Mouse (Mus musculus) testis, adult 2 months (tissue): ENCODE measurements around the gene Slc39a5. TPM values are rescaled to one million over a fixed set of nuclear protein-coding genes. Genes with fewer than 3 reads are reported as not detected.

Source experiments
- H3K27ac ChIP-seq: fragments of 200-500 bp; 2 replicates; pipeline ENCODE4 v1.5.1; 2012; ENCODE audit warnings: low read depth, low read length; ENCODE audit not compliant: control insufficient read depth, insufficient read depth
- H3K27me3 ChIP-seq: fragments of 200-500 bp; 2 replicates; pipeline ENCODE4 v1.6.1; 2012; ENCODE audit warnings: mild to moderate bottlenecking, low read length, moderate library complexity; ENCODE audit not compliant: control insufficient read depth, insufficient read depth
- H3K36me3 ChIP-seq: fragments of 200-500 bp; 2 replicates; pipeline ENCODE4 v1.6.1; 2012; ENCODE audit warnings: mild to moderate bottlenecking, low read length; ENCODE audit not compliant: control insufficient read depth, insufficient read depth
- H3K4me1 ChIP-seq: fragments of 200-500 bp; 2 replicates; pipeline ENCODE4 v1.6.1; 2012; ENCODE audit warnings: low read length; ENCODE audit not compliant: control insufficient read depth, insufficient read depth
- H3K4me3 ChIP-seq: fragments of 200-500 bp; 2 replicates; pipeline ENCODE4 v1.5.1; 2012; ENCODE audit warnings: low read depth, mild to moderate bottlenecking, low read length, moderate library complexity, mixed read lengths; ENCODE audit not compliant: control insufficient read depth
- CTCF ChIP-seq: fragments of 200-500 bp; IDR thresholded peaks from 2 replicates; pipeline ENCODE4 v1.5.1; 2012; ENCODE audit warnings: low read depth, mild to moderate bottlenecking, inconsistent platforms, low read length, moderate library complexity; ENCODE audit not compliant: control insufficient read depth, insufficient read depth, insufficient replicate concordance
- POLR2A ChIP-seq: fragments of 200-500 bp; IDR thresholded peaks from 2 replicates; pipeline ENCODE4 v1.6.1; 2012; ENCODE audit warnings: low read depth, mild to moderate bottlenecking, inconsistent platforms, low read length, moderate library complexity; ENCODE audit not compliant: control insufficient read depth
- polyA plus RNA-seq: library from polyadenylated mRNA; depleted of rRNA; stranded (reverse); fragments of >200 nt; gene quantifications from 2 replicates; pipeline ENCODE4 v1.2.3, GENCODE M21; 2012

Gene Slc39a5
- polyA plus RNA-seq, 1 experiment = 0.14 TPM

DNA sequence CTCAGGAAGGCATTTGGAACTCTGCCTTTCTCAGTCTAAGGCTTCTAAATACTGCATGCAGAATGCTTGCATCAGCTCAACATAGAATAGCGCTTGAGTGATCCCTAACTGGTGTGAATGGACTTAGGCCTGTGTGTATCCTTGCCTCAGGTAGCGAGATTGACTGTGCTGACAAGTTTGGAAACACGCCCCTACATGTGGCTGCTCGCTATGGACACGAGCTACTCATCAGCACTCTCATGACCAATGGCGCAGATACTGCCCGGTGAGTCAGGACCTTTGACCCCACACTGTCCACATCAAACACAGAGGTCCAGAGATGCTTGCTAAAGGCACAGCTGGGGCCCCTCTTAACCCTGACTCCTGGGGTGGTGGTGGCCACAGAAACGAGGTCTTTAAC lies 18.5 kb downstream of the Slc39a5 start:
- H3K36me3 ChIP-seq = peaks cover 1% of the 10 kb centered on the region
- no peaks in the 10 kb centered on the region for H3K27me3 ChIP-seq
- H3K4me1 ChIP-seq = peaks cover 11% of the 10 kb centered on the region
- no peak overlapping the region for H3K27ac ChIP-seq
- TF ChIP-seq POLR2A (no peak), CTCF (no peak)
- H3K4me3 ChIP-seq = no peak overlapping the region

DNA sequence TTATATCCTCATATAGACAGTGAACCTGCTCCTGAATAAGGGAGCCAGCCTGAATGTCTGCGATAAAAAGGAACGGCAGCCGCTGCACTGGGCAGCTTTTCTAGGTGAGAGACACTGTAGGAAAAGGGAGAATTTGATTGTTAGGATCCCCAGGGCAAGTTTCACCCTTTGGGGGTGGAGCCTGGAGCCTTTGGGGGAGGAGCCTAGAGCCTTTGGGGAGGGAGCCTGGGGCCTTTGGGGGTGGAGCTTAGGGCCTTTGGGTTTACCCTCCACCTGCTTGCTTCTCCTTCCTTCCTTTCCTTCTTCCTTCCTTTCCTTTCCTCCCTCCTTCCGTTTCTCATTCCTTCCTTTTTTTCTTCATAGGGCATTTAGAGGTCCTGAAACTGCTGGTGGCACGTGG lies 20.5 kb downstream of the Slc39a5 start:
- TF ChIP-seq CTCF (no peak), POLR2A (no peak)
- Histone ChIP-seq H3K4me3 (no peak overlapping the region), H3K27ac (no peak overlapping the region), H3K4me1 (peaks cover 13% of the 10 kb centered on the region), H3K27me3 (no peaks in the 10 kb centered on the region), H3K36me3 (peaks cover 1% of the 10 kb centered on the region)

DNA sequence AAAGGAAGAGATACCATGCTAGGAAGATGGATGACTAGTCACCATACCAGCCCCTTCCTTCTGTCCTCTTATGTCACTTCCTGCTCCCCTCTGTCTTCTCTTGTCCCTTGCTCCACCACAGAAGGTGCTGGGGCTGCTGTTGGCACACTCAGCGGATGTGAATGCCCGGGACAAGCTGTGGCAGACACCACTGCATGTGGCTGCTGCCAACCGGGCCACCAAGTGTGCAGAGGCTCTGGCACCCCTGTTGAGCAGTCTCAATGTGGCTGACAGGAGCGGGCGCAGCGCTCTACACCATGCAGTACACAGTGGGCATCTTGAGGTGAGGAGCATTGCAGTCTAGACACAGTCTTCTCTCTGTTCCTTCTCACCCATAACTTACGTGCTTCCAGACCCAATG lies 21.8 kb downstream of the Slc39a5 start:
- Histone ChIP-seq H3K27ac (no peak overlapping the region), H3K27me3 (no peaks in the 10 kb centered on the region), H3K4me3 (no peak overlapping the region), H3K4me1 (peaks cover 13% of the 10 kb centered on the region), H3K36me3 (peaks cover 1% of the 10 kb centered on the region)
- TF ChIP-seq POLR2A (no peak), CTCF (no peak)

DNA sequence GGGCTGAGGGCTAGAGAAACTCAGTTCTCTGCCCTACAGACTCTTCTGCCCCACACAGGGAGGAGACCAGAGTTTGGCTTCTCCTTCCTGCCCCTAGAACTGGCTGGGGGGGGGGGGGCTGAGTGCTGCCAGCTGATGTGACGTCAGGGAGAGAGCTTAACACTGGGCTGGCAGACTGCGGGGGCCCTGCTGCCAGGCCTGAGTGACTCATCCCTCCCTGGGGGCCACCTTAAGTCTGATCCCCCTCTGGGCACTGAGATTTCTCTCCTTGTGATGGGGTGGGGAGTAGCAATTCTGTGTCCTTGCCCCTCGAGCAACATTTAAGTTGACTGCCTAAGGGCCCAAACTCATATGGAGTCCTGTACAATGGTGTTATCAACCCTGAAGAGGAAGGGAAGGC lies 22.6 kb downstream of the Slc39a5 start:
- Histone ChIP-seq H3K27ac (no peak overlapping the region), H3K36me3 (peaks cover 1% of the 10 kb centered on the region), H3K4me1 (peaks cover 13% of the 10 kb centered on the region), H3K4me3 (no peak overlapping the region), H3K27me3 (no peaks in the 10 kb centered on the region)
- TF ChIP-seq CTCF (no peak), POLR2A (no peak)

DNA sequence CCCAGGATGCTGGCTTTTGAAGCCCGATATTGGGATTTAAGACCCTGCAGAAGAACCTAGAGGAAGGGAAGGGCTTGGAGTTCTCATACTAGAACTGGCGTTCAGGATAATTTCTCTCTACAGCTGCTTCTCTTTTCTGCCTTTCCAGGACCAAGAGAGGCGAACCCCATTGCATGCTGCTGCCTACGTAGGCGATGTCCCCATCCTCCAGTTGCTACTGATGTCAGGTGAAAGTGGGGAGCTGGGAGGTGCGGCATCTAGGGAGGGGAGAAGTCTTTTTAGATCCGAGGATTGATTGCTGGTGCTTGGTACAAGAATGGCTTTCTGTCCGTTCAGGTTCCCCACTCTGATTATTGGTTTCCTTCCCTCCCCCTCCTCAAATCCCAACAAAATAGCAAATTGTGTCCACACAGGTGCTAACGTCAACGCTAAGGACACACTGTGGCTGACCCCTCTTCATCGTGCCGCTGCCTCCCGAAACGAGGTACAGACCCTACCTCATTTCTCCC lies 23.0 kb downstream of the Slc39a5 start:
- Histone ChIP-seq H3K4me3 (peak overlapping the region; percentile 83), H3K27me3 (no peaks in the 10 kb centered on the region), H3K4me1 (peaks cover 13% of the 10 kb centered on the region), H3K36me3 (peaks cover 1% of the 10 kb centered on the region), H3K27ac (no peak overlapping the region)
- TF ChIP-seq POLR2A (no peak), CTCF (no peak)

DNA sequence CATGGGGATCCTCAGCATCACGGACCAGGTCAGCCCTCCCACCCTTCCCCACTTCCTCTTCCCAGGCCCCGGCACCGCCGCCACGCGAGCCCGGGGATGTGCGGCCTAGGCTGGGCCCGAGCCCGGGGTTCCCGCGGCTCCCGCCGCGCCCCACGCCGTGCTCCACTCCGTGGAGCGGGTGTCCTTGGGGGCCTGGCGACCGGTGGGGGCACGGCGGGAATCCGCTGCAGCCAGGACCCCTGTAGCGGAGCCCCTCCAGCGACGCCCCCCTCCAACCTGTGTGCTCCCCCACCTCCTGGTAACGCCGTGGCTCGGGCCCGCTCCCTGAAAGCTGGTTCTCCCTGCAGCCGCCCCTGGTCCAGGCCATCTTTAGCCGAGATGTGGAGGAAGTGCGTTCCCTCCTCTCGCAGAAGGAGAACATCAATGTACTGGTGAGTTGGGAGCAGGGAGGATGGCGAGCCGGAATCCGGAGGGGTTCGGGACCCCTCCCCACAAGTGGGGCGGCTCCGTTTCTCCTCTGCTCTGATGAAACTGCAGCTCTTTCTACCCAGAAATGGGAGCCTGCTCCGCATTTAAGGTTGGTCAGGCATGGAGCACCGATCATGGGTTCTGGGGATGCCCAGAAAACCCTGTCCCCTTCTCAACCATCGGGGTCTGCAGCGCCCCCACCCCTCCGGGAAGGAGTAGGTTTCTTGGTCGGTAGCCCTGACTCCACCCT lies 23.6 kb downstream of the Slc39a5 start:
- TF ChIP-seq CTCF (no peak), POLR2A (no peak)
- H3K4me1 ChIP-seq = peaks cover 13% of the 10 kb centered on the region
- H3K4me3 ChIP-seq = peak overlapping the region; percentile 83
- no peaks in the 10 kb centered on the region for H3K27me3 ChIP-seq
- peak overlapping the region; percentile 81 for H3K27ac ChIP-seq
- no peaks in the 10 kb centered on the region for H3K36me3 ChIP-seq

DNA sequence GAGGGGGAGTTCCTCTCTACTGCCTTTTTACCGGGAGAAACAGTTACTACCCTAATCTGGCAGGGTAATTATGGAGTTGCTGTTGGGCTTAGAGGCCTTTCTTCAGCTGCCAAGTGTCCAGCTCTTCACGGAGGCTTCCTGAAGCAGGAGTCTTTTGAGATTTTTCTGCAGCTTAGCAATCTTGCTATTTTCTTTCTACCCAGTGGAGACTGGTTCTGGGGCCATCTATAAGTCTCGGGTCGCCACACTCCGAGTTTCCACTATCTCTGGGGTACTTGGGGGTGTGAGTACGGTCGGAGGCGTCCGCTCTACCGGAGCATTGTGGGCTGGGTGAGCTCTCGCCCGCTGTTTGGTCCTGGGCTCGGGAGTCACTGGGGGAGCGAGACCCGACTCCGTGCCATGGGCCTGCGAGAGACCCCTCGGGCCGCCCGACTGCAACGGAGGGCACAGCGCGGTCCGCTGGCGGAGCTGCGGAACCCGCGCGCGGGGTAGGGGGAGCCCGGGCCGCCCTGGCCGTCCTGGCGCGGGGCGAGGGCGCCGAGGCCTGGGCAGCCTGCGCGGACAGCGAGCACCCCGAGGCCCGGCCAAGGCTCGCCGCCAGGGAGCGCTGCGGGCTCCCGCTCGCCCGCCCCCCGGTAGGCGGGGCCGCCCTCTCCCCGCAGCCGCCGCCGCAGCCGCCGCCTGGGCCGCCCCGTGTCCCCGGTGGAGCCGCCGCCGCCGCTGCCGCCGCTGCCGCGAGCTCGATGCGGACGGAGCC lies 24.4 kb downstream of the Slc39a5 start, which contains the start of gene Ankrd52:
Gene Ankrd52 (plus strand): TSS at position 661 of the 757 bp plus-strand sequence.
- TF ChIP-seq POLR2A = peak; percentile 60; the same call in 1 of the 2 replicates
- peak; percentile 24; the same call in 1 of the 2 replicates for TF ChIP-seq CTCF
- peak within 1 kb of the TSS; percentile 83 for H3K4me3 ChIP-seq
- H3K27ac ChIP-seq = peak within 1 kb of the TSS; percentile 81
- peaks cover 13% of the 10 kb centered on the region for H3K4me1 ChIP-seq
- no peaks in the 10 kb centered on the region for H3K36me3 ChIP-seq
- H3K27me3 ChIP-seq = no peaks in the 10 kb centered on the region
